Mouse (Mus musculus): ENCODE measurements at regions not wholly inside any gene's neighbourhood (a gene's known extent, or its start where the extent isn't known, plus 50 kb on each side); places are given as distances from the start of the nearest gene placed in this dataset.

DNA sequence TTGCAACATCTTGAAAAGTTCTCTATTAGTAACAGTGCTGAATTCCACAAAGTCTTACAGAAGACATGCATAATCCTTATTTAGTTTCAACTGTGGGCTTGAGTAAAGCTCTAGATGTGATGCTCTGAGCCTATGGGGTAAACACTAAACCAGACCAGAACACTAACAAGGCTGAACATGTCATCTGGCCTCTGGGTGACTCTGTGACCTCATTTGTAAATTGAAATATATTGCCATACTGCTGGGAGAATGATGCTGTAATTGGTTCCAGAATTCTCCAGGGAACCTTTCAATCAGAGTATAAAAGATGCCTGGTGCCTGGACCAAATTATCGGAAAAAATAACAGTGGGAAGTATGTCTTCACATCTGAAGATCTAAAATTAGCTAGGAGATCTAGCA is 309.9 kb upstream of the Megf9 start:
- H3K9me3 ChIP-seq (replicated peaks; ENCODE audit: control insufficient read depth, low read length): no peaks in the 10 kb centered on the region
- no peak overlapping the region for H3K27ac ChIP-seq (replicated peaks; ENCODE audit: low read depth, low read length)
- H3K4me1 ChIP-seq (ENCODE audit: control insufficient read depth, insufficient read depth, low read length): no peaks in the 10 kb centered on the region
- 16% methylated on average over 1 of the region's 1 CpGs for WGBS
- H3K4me2 ChIP-seq (ENCODE audit: low read depth, low read length): no peak overlapping the region
- no peaks in the 10 kb centered on the region for H3K27me3 ChIP-seq (ENCODE audit: control insufficient read depth, insufficient read depth, low read length)
- peak; percentile 82 for DNase-seq (ENCODE audit: low spot score)
- ATAC-seq (replicated peaks; ENCODE audit: insufficient number of reproducible peaks, low FRiP score, low TSS enrichment, low read depth): no peak; the same call in 1 of the 2 replicates
- H3K9ac ChIP-seq (replicated peaks; ENCODE audit: low read length): no peak overlapping the region
- H3K4me3 ChIP-seq (ENCODE audit: low read depth, low read length): no peak overlapping the region
- no peaks in the 10 kb centered on the region for H3K36me3 ChIP-seq (replicated peaks; ENCODE audit: control insufficient read depth, insufficient read depth, low read depth, low read length)

DNA sequence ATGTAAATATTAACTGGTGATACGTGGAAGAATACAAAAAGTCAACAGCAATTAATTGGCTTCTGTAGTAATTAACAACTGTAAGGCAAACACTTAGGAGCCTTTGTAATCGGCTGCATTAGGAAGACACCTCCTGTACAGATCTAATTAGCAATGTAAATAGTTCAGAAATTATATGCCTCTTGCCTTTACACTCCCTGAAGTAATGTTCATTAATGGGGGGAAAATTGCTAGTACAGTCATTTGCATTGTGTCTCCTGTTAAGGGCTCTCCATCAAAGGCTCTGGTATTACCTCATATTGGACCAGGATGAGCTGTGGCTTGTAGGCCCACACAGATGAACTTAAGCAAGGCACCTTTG is 276.1 kb upstream of the Megf9 start:
- Histone ChIP-seq H3K4me1 (ENCODE audit: control insufficient read depth, insufficient read depth, low read length) (no peaks in the 10 kb centered on the region), H3K9me3 (replicated peaks; ENCODE audit: control insufficient read depth, low read length) (no peaks in the 10 kb centered on the region), H3K27ac (replicated peaks; ENCODE audit: low read depth, low read length) (no peak overlapping the region), H3K4me3 (ENCODE audit: low read depth, low read length) (no peak overlapping the region), H3K4me2 (ENCODE audit: low read depth, low read length) (no peak overlapping the region), H3K9ac (replicated peaks; ENCODE audit: low read length) (no peak overlapping the region), H3K27me3 (ENCODE audit: control insufficient read depth, insufficient read depth, low read length) (no peaks in the 10 kb centered on the region), H3K36me3 (replicated peaks; ENCODE audit: control insufficient read depth, insufficient read depth, low read depth, low read length) (no peaks in the 10 kb centered on the region)
- no peak for DNase-seq (ENCODE audit: low spot score)
- 69% methylated on average over 2 of the region's 2 CpGs for WGBS
- ATAC-seq (replicated peaks; ENCODE audit: insufficient number of reproducible peaks, low FRiP score, low TSS enrichment, low read depth): no peak

- no peak overlapping the region for H3K4me3 ChIP-seq (ENCODE audit: low read depth, low read length)
- H3K36me3 ChIP-seq (replicated peaks; ENCODE audit: control insufficient read depth, insufficient read depth, low read depth, low read length): no peaks in the 10 kb centered on the region
- no peak overlapping the region for H3K4me2 ChIP-seq (ENCODE audit: low read depth, low read length)
- DNase-seq (ENCODE audit: low spot score) (no peak), ATAC-seq (replicated peaks; ENCODE audit: insufficient number of reproducible peaks, low FRiP score, low TSS enrichment, low read depth) (no peak)
- no peaks in the 10 kb centered on the region for H3K4me1 ChIP-seq (ENCODE audit: control insufficient read depth, insufficient read depth, low read length)
- H3K27me3 ChIP-seq (ENCODE audit: control insufficient read depth, insufficient read depth, low read length): no peaks in the 10 kb centered on the region
- H3K27ac ChIP-seq (replicated peaks; ENCODE audit: low read depth, low read length): no peak overlapping the region
- H3K9ac ChIP-seq (replicated peaks; ENCODE audit: low read length): no peak overlapping the region
- H3K9me3 ChIP-seq (replicated peaks; ENCODE audit: control insufficient read depth, low read length): no peaks in the 10 kb centered on the region
These were observed 275.6 kb upstream of the Megf9 start for GRCm38 (mm10) chr4:70810311-70810955.

GRCm38 (mm10) chr4:70804925-70805342 is 270.1 kb upstream of the Megf9 start:
- 82% methylated on average over 3 of the region's 3 CpGs for WGBS
- DNase-seq (ENCODE audit: low spot score) (no peak), ATAC-seq (replicated peaks; ENCODE audit: insufficient number of reproducible peaks, low FRiP score, low TSS enrichment, low read depth) (no peak)
- Histone ChIP-seq H3K4me1 (ENCODE audit: control insufficient read depth, insufficient read depth, low read length) (no peaks in the 10 kb centered on the region), H3K4me2 (ENCODE audit: low read depth, low read length) (no peak overlapping the region), H3K36me3 (replicated peaks; ENCODE audit: control insufficient read depth, insufficient read depth, low read depth, low read length) (no peaks in the 10 kb centered on the region), H3K27me3 (ENCODE audit: control insufficient read depth, insufficient read depth, low read length) (no peaks in the 10 kb centered on the region), H3K4me3 (ENCODE audit: low read depth, low read length) (no peak overlapping the region), H3K9ac (replicated peaks; ENCODE audit: low read length) (no peak overlapping the region), H3K27ac (replicated peaks; ENCODE audit: low read depth, low read length) (no peak overlapping the region), H3K9me3 (replicated peaks; ENCODE audit: control insufficient read depth, low read length) (no peaks in the 10 kb centered on the region)

DNA sequence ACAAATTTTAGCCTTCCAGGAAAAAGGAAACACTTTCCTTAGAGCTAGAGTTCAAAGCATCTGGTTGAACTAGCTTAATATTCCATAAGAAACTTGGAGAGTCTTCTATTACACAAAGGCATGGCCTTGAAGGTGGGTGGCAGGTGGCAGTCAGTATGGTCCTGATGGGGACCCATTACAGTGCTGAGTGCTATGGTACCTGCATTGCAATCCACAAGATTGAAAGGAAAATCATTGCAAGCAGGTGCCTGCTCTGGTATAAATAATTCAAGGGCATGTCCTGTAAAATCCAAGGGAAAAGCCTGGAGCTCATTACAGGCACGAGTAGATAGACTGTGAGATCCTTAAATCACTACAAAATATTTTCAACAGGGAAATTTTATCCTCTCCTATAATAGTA is 263.7 kb upstream of the Megf9 start:
- Histone ChIP-seq H3K4me3 (ENCODE audit: low read depth, low read length) (no peak overlapping the region), H3K27ac (replicated peaks; ENCODE audit: low read depth, low read length) (no peak overlapping the region), H3K27me3 (ENCODE audit: control insufficient read depth, insufficient read depth, low read length) (no peaks in the 10 kb centered on the region), H3K4me1 (ENCODE audit: control insufficient read depth, insufficient read depth, low read length) (no peaks in the 10 kb centered on the region), H3K9me3 (replicated peaks; ENCODE audit: control insufficient read depth, low read length) (no peaks in the 10 kb centered on the region), H3K9ac (replicated peaks; ENCODE audit: low read length) (no peak overlapping the region), H3K36me3 (replicated peaks; ENCODE audit: control insufficient read depth, insufficient read depth, low read depth, low read length) (no peaks in the 10 kb centered on the region), H3K4me2 (ENCODE audit: low read depth, low read length) (no peak overlapping the region)
- 44% methylated on average over 1 of the region's 1 CpGs for WGBS
- no peak for DNase-seq (ENCODE audit: low spot score)
- no peak for ATAC-seq (replicated peaks; ENCODE audit: insufficient number of reproducible peaks, low FRiP score, low TSS enrichment, low read depth)

- Histone ChIP-seq H3K27ac (replicated peaks; ENCODE audit: low read depth, low read length) (no peak overlapping the region), H3K4me3 (ENCODE audit: low read depth, low read length) (no peak overlapping the region), H3K36me3 (replicated peaks; ENCODE audit: control insufficient read depth, insufficient read depth, low read depth, low read length) (no peaks in the 10 kb centered on the region), H3K27me3 (ENCODE audit: control insufficient read depth, insufficient read depth, low read length) (no peaks in the 10 kb centered on the region), H3K4me1 (ENCODE audit: control insufficient read depth, insufficient read depth, low read length) (no peaks in the 10 kb centered on the region), H3K9ac (replicated peaks; ENCODE audit: low read length) (no peak overlapping the region), H3K4me2 (ENCODE audit: low read depth, low read length) (no peak overlapping the region), H3K9me3 (replicated peaks; ENCODE audit: control insufficient read depth, low read length) (no peaks in the 10 kb centered on the region)
- DNase-seq (ENCODE audit: low spot score): no peak
- WGBS: 91% methylated on average over 3 of the region's 3 CpGs
- ATAC-seq (replicated peaks; ENCODE audit: insufficient number of reproducible peaks, low FRiP score, low TSS enrichment, low read depth): no peak
These were observed 263.1 kb upstream of the Megf9 start for GRCm38 (mm10) chr4:70797935-70798334.

DNA sequence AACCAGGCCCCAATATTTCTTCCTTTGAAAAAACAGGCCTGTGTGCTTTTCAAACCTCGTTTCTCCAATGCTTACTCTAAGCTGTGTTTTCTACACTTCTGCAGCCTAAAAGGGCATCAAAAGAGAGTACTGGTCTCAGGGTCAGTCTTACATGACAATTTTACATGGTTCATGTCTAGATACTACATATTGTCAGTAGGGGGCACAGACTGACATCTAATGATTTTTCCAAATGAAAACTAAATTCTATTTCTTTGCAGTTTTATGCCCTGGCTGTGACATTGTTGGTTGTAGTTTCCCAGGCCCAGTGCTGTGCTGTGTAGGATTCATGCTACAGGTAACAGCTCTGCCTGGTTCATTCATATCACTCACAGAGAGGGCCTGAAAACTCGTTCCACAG is 248.7 kb upstream of the Megf9 start:
- no peaks in the 10 kb centered on the region for H3K9me3 ChIP-seq (replicated peaks; ENCODE audit: control insufficient read depth, low read length)
- no peak overlapping the region for H3K9ac ChIP-seq (replicated peaks; ENCODE audit: low read length)
- H3K27me3 ChIP-seq (ENCODE audit: control insufficient read depth, insufficient read depth, low read length): no peaks in the 10 kb centered on the region
- ATAC-seq (replicated peaks; ENCODE audit: insufficient number of reproducible peaks, low FRiP score, low TSS enrichment, low read depth) (no peak), DNase-seq (ENCODE audit: low spot score) (no peak)
- H3K4me1 ChIP-seq (ENCODE audit: control insufficient read depth, insufficient read depth, low read length): no peaks in the 10 kb centered on the region
- H3K4me3 ChIP-seq (ENCODE audit: low read depth, low read length): no peak overlapping the region
- H3K27ac ChIP-seq (replicated peaks; ENCODE audit: low read depth, low read length): no peak overlapping the region
- no peak overlapping the region for H3K4me2 ChIP-seq (ENCODE audit: low read depth, low read length)
- 64% methylated on average over 2 of the region's 2 CpGs for WGBS
- no peaks in the 10 kb centered on the region for H3K36me3 ChIP-seq (replicated peaks; ENCODE audit: control insufficient read depth, insufficient read depth, low read depth, low read length)

DNA sequence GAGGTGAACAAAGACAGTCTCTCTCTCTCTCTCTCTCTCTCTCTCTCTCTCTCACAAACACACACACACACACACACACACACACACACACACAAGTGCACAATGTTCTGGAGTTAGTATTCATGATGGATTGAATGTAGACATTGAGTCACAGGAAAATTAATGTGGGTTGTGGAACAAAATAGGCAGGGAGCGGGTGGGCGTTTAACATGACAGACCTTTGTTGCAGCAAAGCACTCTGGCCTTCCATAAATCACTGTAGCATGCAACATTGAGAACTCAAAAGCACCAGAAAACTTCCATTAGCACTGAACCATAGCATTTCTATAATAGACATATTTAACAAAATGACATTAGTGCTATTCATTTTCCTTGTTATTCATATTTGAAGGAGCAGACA is 246.8 kb upstream of the Megf9 start:
- Histone ChIP-seq H3K4me1 (ENCODE audit: control insufficient read depth, insufficient read depth, low read length) (no peaks in the 10 kb centered on the region), H3K9ac (replicated peaks; ENCODE audit: low read length) (no peak overlapping the region), H3K36me3 (replicated peaks; ENCODE audit: control insufficient read depth, insufficient read depth, low read depth, low read length) (no peaks in the 10 kb centered on the region), H3K27me3 (ENCODE audit: control insufficient read depth, insufficient read depth, low read length) (no peaks in the 10 kb centered on the region), H3K4me2 (ENCODE audit: low read depth, low read length) (no peak overlapping the region), H3K27ac (replicated peaks; ENCODE audit: low read depth, low read length) (no peak overlapping the region), H3K9me3 (replicated peaks; ENCODE audit: control insufficient read depth, low read length) (no peaks in the 10 kb centered on the region), H3K4me3 (ENCODE audit: low read depth, low read length) (no peak overlapping the region)
- 83% methylated on average over 2 of the region's 2 CpGs for WGBS
- DNase-seq (ENCODE audit: low spot score) (no peak), ATAC-seq (replicated peaks; ENCODE audit: insufficient number of reproducible peaks, low FRiP score, low TSS enrichment, low read depth) (no peak)

Measured in embryonic facial prominence, embryonic 11.5 days (tissue).